Mouse (Mus musculus): ENCODE measurements around the gene Diaph3. TPM values are rescaled to one million over a fixed set of nuclear protein-coding genes. Genes with fewer than 3 reads are reported as not detected.
A peak's percentile ranks its signal among the peaks of the same experiment; 100 is the strongest.

The Diaph3 gene
- total RNA-seq, 1 experiment from 2014 or later = 2.0 TPM

GRCm38 (mm10) chr14:86691298-86691697, 449.7 kb downstream of the Diaph3 start:
- no peak for ATAC-seq (ENCODE audit: extremely low read depth, insufficient number of reproducible peaks, low FRiP score, poor library complexity, severe bottlenecking)

DNA sequence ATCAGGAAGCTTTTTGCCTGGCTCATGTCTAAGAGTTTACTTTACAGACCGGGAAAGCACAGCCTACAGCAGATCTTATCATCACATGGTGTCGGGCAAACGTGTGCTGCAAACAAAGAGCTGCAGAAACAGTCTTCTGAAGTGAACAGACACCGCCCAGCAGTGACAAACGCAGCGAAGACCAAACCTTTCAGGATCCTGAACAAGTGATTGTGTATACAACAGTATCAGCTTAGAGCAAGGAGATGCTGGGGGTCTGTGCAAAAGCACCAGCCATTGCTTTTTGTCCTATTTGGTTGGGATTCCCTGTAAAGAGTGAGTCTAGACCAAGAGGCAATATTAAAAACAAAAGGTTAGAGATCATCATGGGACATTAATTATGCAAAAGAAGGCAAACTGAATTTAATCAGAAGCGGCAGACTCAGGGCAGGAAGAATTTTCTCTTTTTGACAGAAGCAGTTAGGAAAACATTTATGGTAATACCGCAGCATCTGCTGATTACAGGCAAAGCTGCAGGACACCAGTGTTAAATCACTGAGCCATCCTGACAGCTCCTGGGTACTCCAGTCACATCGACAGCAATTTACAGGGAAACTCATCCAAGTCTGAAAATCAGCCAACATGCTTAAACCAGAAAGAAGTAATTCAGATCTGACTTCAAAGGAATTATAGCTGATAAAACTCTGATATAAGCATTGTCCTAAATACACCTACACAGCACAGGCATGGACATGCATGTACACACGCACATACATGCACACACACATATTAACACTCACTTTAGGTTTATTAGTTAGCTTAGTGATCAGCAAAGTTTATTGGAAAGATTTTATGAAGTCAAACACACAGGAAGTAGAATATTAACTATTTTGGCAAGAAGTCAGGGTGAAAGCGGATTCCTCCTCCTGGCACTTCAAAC, 456.2 kb downstream of the Diaph3 start:
- no peak for ATAC-seq (ENCODE audit: extremely low read depth, insufficient number of reproducible peaks, low FRiP score, poor library complexity, severe bottlenecking)

- peak; percentile 48; the same call in 1 of the 2 replicates for ATAC-seq (ENCODE audit: extremely low read depth, insufficient number of reproducible peaks, low FRiP score, poor library complexity, severe bottlenecking)
Observed at GRCm38 (mm10) chr14:86681951-86682350, 459.1 kb downstream of the Diaph3 start.

DNA sequence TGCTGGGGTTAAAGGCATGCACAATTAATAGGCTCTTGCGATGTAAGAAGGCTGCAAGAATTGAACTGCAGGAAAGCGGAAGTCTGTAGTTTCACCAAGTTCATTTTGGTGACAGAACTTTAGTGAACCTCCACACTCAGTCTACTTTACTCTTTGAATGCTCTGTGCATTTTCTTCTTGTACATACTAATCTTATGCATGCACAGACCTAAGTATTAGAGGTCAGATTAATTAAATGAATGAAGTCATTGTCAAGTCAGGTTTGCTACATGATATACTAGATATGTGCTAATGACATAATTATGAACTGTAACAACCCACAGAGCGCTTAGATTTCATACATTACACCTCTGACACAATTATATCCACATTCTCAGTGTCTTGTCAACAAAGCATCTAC, 462.0 kb downstream of the Diaph3 start:
- ATAC-seq (ENCODE audit: extremely low read depth, insufficient number of reproducible peaks, low FRiP score, poor library complexity, severe bottlenecking) = no peak

- 0 out of 2 replicates have a peak, but pooled peaks have one; percentile 53 for ATAC-seq (ENCODE audit: extremely low read depth, insufficient number of reproducible peaks, low FRiP score, poor library complexity, severe bottlenecking)
Observed at GRCm38 (mm10) chr14:86678179-86678780, 462.8 kb downstream of the Diaph3 start.

- ATAC-seq (ENCODE audit: extremely low read depth, insufficient number of reproducible peaks, low FRiP score, poor library complexity, severe bottlenecking) = no peak
Observed at GRCm38 (mm10) chr14:86677015-86677414, 464.0 kb downstream of the Diaph3 start.

- ATAC-seq (ENCODE audit: extremely low read depth, insufficient number of reproducible peaks, low FRiP score, poor library complexity, severe bottlenecking) = no peak
Observed at GRCm38 (mm10) chr14:86675314-86675713, 465.7 kb downstream of the Diaph3 start.

DNA sequence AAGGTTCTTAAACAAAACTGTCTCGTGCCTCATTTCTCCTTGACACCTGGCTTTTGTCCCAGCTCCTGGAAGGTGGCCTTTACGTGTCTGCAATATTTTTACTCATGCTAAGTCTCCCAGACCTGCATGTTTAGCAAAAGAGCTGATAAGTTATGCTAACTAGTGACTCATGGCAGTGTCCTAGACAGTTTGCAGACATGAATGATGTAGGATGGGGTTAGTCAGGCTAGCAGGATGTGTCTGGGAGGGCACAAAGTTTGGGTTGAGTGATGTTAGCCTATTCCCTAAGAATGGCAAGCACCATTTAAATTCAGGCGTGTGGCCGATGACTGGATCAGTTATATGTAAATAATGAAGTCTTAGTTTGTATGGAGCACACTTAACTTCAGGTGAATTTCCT, 478.2 kb downstream of the Diaph3 start:
- ATAC-seq (ENCODE audit: extremely low read depth, insufficient number of reproducible peaks, low FRiP score, poor library complexity, severe bottlenecking) = no peak

DNA sequence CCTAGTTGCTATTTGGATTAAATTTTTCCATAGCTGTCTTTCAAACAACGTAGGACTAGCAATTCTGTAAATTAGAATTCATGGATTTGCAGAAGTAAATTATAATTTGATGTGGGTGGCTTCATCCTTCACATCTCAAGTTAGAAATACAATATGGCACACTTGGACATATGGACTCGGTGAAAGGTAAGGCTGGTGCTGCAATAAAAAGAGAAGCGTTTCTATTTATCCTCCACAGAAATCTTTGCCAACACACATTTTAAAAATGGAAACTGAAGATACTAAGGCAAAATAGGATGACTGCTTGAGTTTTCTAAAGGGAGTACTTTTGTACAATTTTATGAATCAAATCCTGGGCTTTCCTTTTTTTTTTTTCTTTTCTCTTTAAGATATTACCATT, 480.5 kb downstream of the Diaph3 start:
- no peak for ATAC-seq (ENCODE audit: extremely low read depth, insufficient number of reproducible peaks, low FRiP score, poor library complexity, severe bottlenecking)

GRCm38 (mm10) chr14:86656262-86656661, 484.8 kb downstream of the Diaph3 start:
- ATAC-seq (ENCODE audit: extremely low read depth, insufficient number of reproducible peaks, low FRiP score, poor library complexity, severe bottlenecking) = no peak

DNA sequence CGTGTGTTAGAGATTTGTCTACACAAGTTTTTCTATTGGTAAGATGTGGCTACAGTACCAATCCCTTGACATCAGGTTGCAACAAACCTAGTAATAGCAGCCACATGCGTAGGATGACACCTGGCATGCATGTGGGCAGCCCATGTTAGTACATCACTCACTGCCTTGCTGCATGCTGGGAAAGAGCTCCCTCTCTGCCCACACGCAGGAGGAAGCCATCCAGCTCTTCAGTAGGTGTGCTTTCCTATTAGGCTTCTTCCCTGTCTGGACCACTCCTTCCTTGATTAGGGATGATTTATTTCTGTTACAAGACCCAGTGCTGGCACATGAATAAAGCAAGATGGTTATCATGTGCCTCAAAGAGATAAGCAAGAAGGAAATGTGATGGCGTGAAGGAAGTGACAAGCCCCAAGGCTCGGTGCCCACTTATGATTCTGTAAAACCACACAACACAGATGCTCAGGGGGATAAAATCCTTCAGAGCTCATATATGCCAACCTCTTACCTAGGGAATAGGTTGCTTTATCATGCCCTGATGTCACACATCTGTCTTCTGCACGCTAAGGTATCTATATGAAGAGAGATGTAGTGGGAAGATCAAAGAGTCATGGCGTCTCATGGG, 494.4 kb downstream of the Diaph3 start:
- no peak for ATAC-seq (ENCODE audit: extremely low read depth, insufficient number of reproducible peaks, low FRiP score, poor library complexity, severe bottlenecking)

- no peak for ATAC-seq (ENCODE audit: extremely low read depth, insufficient number of reproducible peaks, low FRiP score, poor library complexity, severe bottlenecking)
Observed at GRCm38 (mm10) chr14:86642831-86643241, 498.2 kb downstream of the Diaph3 start.

- ATAC-seq (ENCODE audit: extremely low read depth, insufficient number of reproducible peaks, low FRiP score, poor library complexity, severe bottlenecking) = no peak
Observed at GRCm38 (mm10) chr14:86641839-86642238, 499.2 kb downstream of the Diaph3 start.

DNA sequence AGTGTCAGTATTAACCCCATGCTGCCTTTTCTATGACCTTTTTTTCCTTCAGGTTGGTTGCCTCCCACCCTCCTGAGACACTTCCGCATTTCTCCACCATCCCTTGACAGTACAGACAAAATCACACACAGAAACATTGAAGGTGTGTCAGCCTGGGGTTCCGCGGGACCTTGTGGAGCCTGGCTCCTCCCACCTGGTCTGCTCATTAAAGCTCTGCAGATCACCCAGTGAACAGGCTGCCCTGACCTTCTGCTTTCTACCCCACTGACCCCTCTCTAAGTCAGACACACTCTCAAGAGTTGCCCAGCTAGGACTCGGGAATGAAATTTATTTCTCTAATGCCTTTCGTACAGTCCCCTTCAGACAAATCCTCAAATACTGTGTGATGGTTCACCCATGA, 500.9 kb downstream of the Diaph3 start:
- ATAC-seq (ENCODE audit: extremely low read depth, insufficient number of reproducible peaks, low FRiP score, poor library complexity, severe bottlenecking) = no peak

- ATAC-seq (ENCODE audit: extremely low read depth, insufficient number of reproducible peaks, low FRiP score, poor library complexity, severe bottlenecking) = no peak
Observed at GRCm38 (mm10) chr14:86635594-86636140, 505.4 kb downstream of the Diaph3 start.

DNA sequence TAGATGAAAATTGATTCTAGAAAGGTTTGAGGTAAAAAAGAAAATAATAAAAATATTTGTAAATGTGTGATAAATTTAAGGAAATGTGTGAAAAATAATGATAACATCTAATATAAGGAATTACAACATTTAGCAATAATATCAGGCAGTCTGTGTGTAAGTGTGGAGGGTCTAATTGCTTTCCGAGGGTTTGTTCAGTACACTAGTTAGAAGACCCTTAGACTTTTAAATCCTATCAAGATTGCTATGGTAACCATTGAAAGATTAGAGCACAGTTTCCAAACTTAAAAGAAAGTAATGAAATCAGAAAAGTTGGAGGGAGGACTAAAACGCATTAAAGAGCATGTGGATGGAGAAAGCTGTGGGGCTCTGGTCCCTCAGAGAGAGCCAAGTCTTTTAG, 506.0 kb downstream of the Diaph3 start:
- ATAC-seq (ENCODE audit: extremely low read depth, insufficient number of reproducible peaks, low FRiP score, poor library complexity, severe bottlenecking) = no peak

DNA sequence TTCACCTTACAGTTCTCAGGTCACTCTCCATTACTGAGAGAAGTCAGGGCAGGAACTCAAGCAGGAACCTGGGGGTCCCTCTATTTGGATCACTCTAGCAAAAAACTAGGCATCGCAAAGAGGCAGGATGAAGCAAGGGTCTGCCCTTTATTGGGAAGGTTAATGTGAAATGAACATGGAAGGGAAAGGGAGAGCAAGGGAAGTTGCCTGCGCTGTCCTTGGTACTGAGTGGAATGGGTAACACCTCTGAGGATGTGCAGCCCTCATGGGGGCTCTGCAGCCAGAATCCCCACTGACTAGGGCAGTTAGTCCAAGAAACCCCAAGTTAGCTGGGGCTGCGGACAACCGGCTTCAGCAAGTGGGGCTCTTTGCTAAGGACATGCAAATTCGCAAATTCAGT, 507.2 kb downstream of the Diaph3 start:
- no peak for ATAC-seq (ENCODE audit: extremely low read depth, insufficient number of reproducible peaks, low FRiP score, poor library complexity, severe bottlenecking)

- no peak for ATAC-seq (ENCODE audit: extremely low read depth, insufficient number of reproducible peaks, low FRiP score, poor library complexity, severe bottlenecking)
Observed at GRCm38 (mm10) chr14:86624816-86625425, 516.1 kb downstream of the Diaph3 start.

DNA sequence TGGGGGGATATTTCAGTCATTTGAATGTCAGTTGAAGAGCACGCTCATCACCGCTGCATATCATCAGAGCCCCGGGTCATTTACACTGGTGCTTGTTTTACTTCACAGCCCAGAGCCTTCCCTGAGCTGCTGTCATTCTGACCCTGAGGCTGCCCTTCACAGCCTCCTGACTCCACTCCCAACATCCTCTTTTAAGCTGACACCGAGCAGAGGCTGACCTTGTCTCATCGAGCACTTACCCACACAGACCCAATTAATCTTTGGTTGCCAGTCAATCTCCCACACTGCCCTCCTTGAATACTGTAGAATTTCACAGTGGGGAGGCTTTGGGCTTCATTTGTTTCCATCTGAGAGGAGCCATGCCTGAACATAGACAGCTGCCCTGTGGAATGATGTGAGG, 521.4 kb downstream of the Diaph3 start:
- ATAC-seq (ENCODE audit: extremely low read depth, insufficient number of reproducible peaks, low FRiP score, poor library complexity, severe bottlenecking) = no peak
